Mouse (Mus musculus) CH12.LX (cell line): ENCODE data around the gene Abt1.

Source experiments
- CHD2 ChIP-seq: IDR thresholded peaks from 2 replicates; pipeline ENCODE4 v1.6.1; 2011; ENCODE audit warnings: low read length, improper control_type of control experiment
- CTCF ChIP-seq, 2 experiments: IDR thresholded peaks in 1 of 2; conservative IDR thresholded peaks in 1 of 2; 2 replicates each; pipeline ENCODE4 v1.5.1; 2011 to 2012; ENCODE audit warnings: low read depth in 2 of 2, low read length in 2 of 2, improper control_type of control experiment in 1 of 2, inconsistent platforms in 1 of 2, mild to moderate bottlenecking in 1 of 2, moderate library complexity in 1 of 2
- E2F4 ChIP-seq: IDR thresholded peaks from 2 replicates; pipeline ENCODE4 v1.6.1; 2011; ENCODE audit warnings: low read depth, low read length, improper control_type of control experiment; ENCODE audit not compliant: insufficient replicate concordance
- ETS1 ChIP-seq: conservative IDR thresholded peaks from 2 replicates; pipeline ENCODE4 v1.6.1; 2012; ENCODE audit warnings: low read depth, mild to moderate bottlenecking, inconsistent platforms, low read length, improper control_type of control experiment, moderate library complexity
- GABPA ChIP-seq: IDR thresholded peaks from 2 replicates; pipeline ENCODE4 v1.6.1; 2012; ENCODE audit warnings: low read depth, low read length, improper control_type of control experiment, inconsistent platforms; ENCODE audit not compliant: insufficient replicate concordance
- NRF1 ChIP-seq: IDR thresholded peaks from 2 replicates; pipeline ENCODE4 v1.6.1; 2014; ENCODE audit warnings: low read depth, mild to moderate bottlenecking, inconsistent platforms, low read length, improper control_type of control experiment, moderate library complexity
- RCOR1 ChIP-seq: conservative IDR thresholded peaks from 2 replicates; pipeline ENCODE4 v1.6.1; 2012; ENCODE audit warnings: low read depth, mild to moderate bottlenecking, inconsistent platforms, low read length, improper control_type of control experiment

DNA sequence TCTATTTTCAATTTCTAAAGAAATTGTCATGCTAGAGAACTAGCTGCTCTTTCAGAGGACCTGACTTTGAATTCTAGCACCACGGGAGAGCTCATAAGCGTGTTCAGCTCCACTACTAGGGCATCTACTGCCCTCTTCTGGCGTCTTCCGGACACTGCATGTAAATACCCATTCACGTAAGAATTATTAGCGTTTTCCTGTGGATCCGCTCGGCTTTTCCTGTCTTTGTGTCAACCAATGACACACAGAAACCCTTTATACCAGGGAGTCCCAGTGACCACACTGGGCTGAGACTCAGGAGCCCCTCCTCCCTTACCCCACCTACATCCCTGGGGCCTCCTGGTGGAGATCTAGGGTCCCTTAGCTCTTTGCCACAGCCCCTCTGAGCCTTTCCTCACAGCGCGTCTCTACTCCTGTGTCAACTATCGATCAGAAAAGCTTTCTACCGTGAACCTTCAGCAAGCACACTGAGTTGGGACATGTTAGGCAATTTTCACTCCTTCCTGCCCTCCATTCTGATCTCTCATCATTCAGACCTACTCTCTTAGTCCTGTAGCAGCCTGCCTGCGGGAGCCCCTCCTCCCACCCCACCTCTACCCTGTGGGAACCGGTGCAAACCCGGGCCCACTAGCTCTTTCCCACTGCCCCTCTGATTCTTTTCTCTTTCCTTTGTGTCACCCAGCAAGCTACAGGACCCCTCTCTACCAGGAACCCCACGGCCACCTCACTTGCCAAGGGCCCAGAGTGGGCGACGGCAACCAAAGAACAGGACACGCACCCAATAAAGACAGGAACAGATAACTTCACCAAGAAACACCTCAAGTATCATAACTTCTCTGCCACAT, 21.8 kb downstream of the Abt1 start:
- TF ChIP-seq E2F4 (0 out of 2 replicates have a peak, but pooled peaks have one; percentile 36), ETS1 (no peak), CTCF (conservative IDR thresholded peaks at IDR 0.05 in 1 of 2, IDR thresholded peaks at IDR 0.05 in 1 of 2; ENCODE audit: low read depth in 2 of 2, low read length in 2 of 2) (peak; percentile 68 to 85), NRF1 (no peak), RCOR1 (0 out of 2 replicates have a peak, but pooled peaks have one; percentile 57), CHD2 (no peak), GABPA (no peak)
